Mouse (Mus musculus): Measurements from ENCODE around the gene Zfp78. TPM values are rescaled to one million over a fixed set of nuclear protein-coding genes. Genes with fewer than 3 reads are reported as not detected.

Zfp78 gene
- polyA plus RNA-seq, 1 experiment: 3.0 TPM

- TF ChIP-seq CTCF (IDR thresholded peaks at IDR 0.05; ENCODE audit: borderline replicate concordance, extremely low read depth, insufficient read depth, insufficient read length) (no peak), POLR2A (IDR thresholded peaks at IDR 0.05; ENCODE audit: borderline replicate concordance, extremely low read depth, insufficient read depth, insufficient read length, poor library complexity, severe bottlenecking) (no peak)
- DNase-seq (ENCODE audit: low read depth): no peak
Measured at GRCm38 (mm10) chr7:6389449-6389848, 26.4 kb downstream of the Zfp78 start.

- no peak for TF ChIP-seq CTCF (IDR thresholded peaks at IDR 0.05; ENCODE audit: borderline replicate concordance, extremely low read depth, insufficient read depth, insufficient read length)
- TF ChIP-seq POLR2A (IDR thresholded peaks at IDR 0.05; ENCODE audit: borderline replicate concordance, extremely low read depth, insufficient read depth, insufficient read length, poor library complexity, severe bottlenecking): peak; percentile 11; the same call in 1 of the 2 replicates
- DNase-seq (ENCODE audit: low read depth): peak; percentile 87
Measured at GRCm38 (mm10) chr7:6397996-6398975, 35.2 kb downstream of the Zfp78 start, which contains the start of gene Smim17. Gene Smim17 (plus strand): TSS chr7:6398715.

GRCm38 (mm10) chr7:6410043-6410442 lies 47.0 kb downstream of the Zfp78 start, which contains the start of gene Gm20715:
Gene Gm20715 (plus strand): TSS chr7:6410277.
- TF ChIP-seq CTCF (IDR thresholded peaks at IDR 0.05; ENCODE audit: borderline replicate concordance, extremely low read depth, insufficient read depth, insufficient read length) (no peak), POLR2A (IDR thresholded peaks at IDR 0.05; ENCODE audit: borderline replicate concordance, extremely low read depth, insufficient read depth, insufficient read length, poor library complexity, severe bottlenecking) (no peak)
- DNase-seq (ENCODE audit: low read depth): peak; percentile 87

GRCm38 (mm10) chr7:6414626-6415441 lies 51.8 kb downstream of the Zfp78 start:
- DNase-seq (ENCODE audit: low read depth): peak; percentile 72
- TF ChIP-seq POLR2A (IDR thresholded peaks at IDR 0.05; ENCODE audit: borderline replicate concordance, extremely low read depth, insufficient read depth, insufficient read length, poor library complexity, severe bottlenecking) (no peak), CTCF (IDR thresholded peaks at IDR 0.05; ENCODE audit: borderline replicate concordance, extremely low read depth, insufficient read depth, insufficient read length) (no peak)

GRCm38 (mm10) chr7:6415442-6415787 lies 52.3 kb downstream of the Zfp78 start:
- DNase-seq (ENCODE audit: low read depth): no peak
- TF ChIP-seq CTCF (IDR thresholded peaks at IDR 0.05; ENCODE audit: borderline replicate concordance, extremely low read depth, insufficient read depth, insufficient read length) (no peak), POLR2A (IDR thresholded peaks at IDR 0.05; ENCODE audit: borderline replicate concordance, extremely low read depth, insufficient read depth, insufficient read length, poor library complexity, severe bottlenecking) (no peak)

GRCm38 (mm10) chr7:6419894-6420293 lies 56.8 kb downstream of the Zfp78 start:
- no peak for TF ChIP-seq CTCF (IDR thresholded peaks at IDR 0.05; ENCODE audit: borderline replicate concordance, extremely low read depth, insufficient read depth, insufficient read length)
- no peak for TF ChIP-seq POLR2A (IDR thresholded peaks at IDR 0.05; ENCODE audit: borderline replicate concordance, extremely low read depth, insufficient read depth, insufficient read length, poor library complexity, severe bottlenecking)
- DNase-seq (ENCODE audit: low read depth): no peak

GRCm38 (mm10) chr7:6429381-6429780 lies 66.3 kb downstream of the Zfp78 start:
- TF ChIP-seq POLR2A (IDR thresholded peaks at IDR 0.05; ENCODE audit: borderline replicate concordance, extremely low read depth, insufficient read depth, insufficient read length, poor library complexity, severe bottlenecking): no peak
- TF ChIP-seq CTCF (IDR thresholded peaks at IDR 0.05; ENCODE audit: borderline replicate concordance, extremely low read depth, insufficient read depth, insufficient read length): peak; percentile 27; the same call in 1 of the 2 replicates
- no peak for DNase-seq (ENCODE audit: low read depth)

- DNase-seq (ENCODE audit: low read depth): peak; percentile 11
- TF ChIP-seq CTCF (IDR thresholded peaks at IDR 0.05; ENCODE audit: borderline replicate concordance, extremely low read depth, insufficient read depth, insufficient read length): peak; percentile 66
- no peak for TF ChIP-seq POLR2A (IDR thresholded peaks at IDR 0.05; ENCODE audit: borderline replicate concordance, extremely low read depth, insufficient read depth, insufficient read length, poor library complexity, severe bottlenecking)
Measured at GRCm38 (mm10) chr7:6430342-6430741, 67.3 kb downstream of the Zfp78 start.

Other genes starting within 250 kb of the Zfp78 start
- 47.4 and 54.0 TPM in 2 replicates for gene Zfp787, start 207.3 kb upstream of the Zfp78 start, polyA plus RNA-seq (2012; rRNA removed)
- 80.7 and 95.5 TPM in 2 replicates for gene Zfp444, start 191.1 kb upstream of the Zfp78 start, polyA plus RNA-seq (2012; rRNA removed)
- not detected in 2 replicates for gene Galp, start 166.2 kb upstream of the Zfp78 start, polyA plus RNA-seq (2012; rRNA removed)
- gene Zscan5b, start 141.0 kb upstream of the Zfp78 start, polyA plus RNA-seq (2012; rRNA removed): not detected in 2 replicates
- gene Epp13, start 110.6 kb upstream of the Zfp78 start, polyA plus RNA-seq (2012; rRNA removed): 0.11 TPM in 1 of 2 replicates, not detected in the other
- gene Zfp667, start 76.7 kb upstream of the Zfp78 start, polyA plus RNA-seq (2012; rRNA removed): 5.9 and 7.6 TPM in 2 replicates
- 9.5 and 9.9 TPM in 2 replicates for gene Zfp583, start 32.0 kb upstream of the Zfp78 start, polyA plus RNA-seq (2012; rRNA removed)
- 2.5 and 4.2 TPM in 2 replicates for gene Gm3854, start 19.5 kb upstream of the Zfp78 start, polyA plus RNA-seq (2012; rRNA removed)
- gene Zfp28, start 20.0 kb downstream of the Zfp78 start, polyA plus RNA-seq (2012; rRNA removed): 14.5 and 17.9 TPM in 2 replicates
- 4.5 and 7.5 TPM in 2 replicates for gene Smim17, start 35.4 kb downstream of the Zfp78 start, polyA plus RNA-seq (2012; rRNA removed)
- 0.37 and 0.44 TPM in 2 replicates for gene Gm20715, start 47.0 kb downstream of the Zfp78 start, polyA plus RNA-seq (2012; rRNA removed)
- gene Olfr1344, start 75.4 kb downstream of the Zfp78 start, polyA plus RNA-seq (2012; rRNA removed): 0.63 and 0.98 TPM in 2 replicates
- not detected in 2 replicates for gene Olfr1336, start 92.9 kb downstream of the Zfp78 start, polyA plus RNA-seq (2012; rRNA removed)
- gene Olfr1346, start 103.8 kb downstream of the Zfp78 start, polyA plus RNA-seq (2012; rRNA removed): not detected in 2 replicates
- not detected in 2 replicates for gene Olfr5, start 123.7 kb downstream of the Zfp78 start, polyA plus RNA-seq (2012; rRNA removed)
- gene Olfr1347, start 136.5 kb downstream of the Zfp78 start, polyA plus RNA-seq (2012; rRNA removed): not detected in 2 replicates
- gene Olfr1348, start 145.5 kb downstream of the Zfp78 start, polyA plus RNA-seq (2012; rRNA removed): not detected in 2 replicates
- gene Olfr1349, start 159.7 kb downstream of the Zfp78 start, polyA plus RNA-seq (2012; rRNA removed): 0.04 and 0.07 TPM in 2 replicates
- gene Olfr1350, start 201.6 kb downstream of the Zfp78 start, polyA plus RNA-seq (2012; rRNA removed): not detected in 2 replicates